Mouse (Mus musculus): ENCODE data around the gene Maf. TPM values are rescaled to one million over a fixed set of nuclear protein-coding genes. Genes with fewer than 3 reads are reported as not detected.

The Maf gene
- polyA plus RNA-seq, 1 experiment from 2014 or later, result 2.2 TPM

DNA sequence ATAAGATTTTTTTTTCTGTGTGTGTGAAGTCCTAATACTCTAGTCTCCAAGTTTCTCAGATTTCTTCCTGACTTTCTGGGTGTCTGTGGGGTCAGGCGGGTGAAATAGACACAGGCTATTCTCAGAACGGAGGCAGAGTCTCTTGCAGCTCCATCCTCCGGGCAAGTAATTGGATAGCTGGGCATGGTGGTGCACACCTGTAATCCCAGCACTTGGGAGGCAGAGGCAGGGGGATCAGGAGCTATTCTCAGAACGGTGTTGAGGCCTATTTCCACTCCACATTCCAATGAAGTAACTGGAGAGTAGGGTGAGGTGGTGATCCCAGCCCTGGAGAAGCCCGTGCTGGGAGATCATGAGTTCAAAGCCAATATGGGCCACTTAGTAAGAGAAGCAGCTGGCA lies 67.6 kb downstream of the Maf start:
- H3K27me3 ChIP-seq, result no peaks in the 10 kb centered on the region
- H3K4me1 ChIP-seq (replicated peaks), result no peaks in the 10 kb centered on the region
- WGBS (ENCODE audit: insufficient replicate concordance), result 67% methylated on average over 5 of the region's 5 CpGs
- no peak overlapping the region for H3K4me2 ChIP-seq
- H3K4me3 ChIP-seq (replicated peaks), result no peak overlapping the region
- no peak for DNase-seq
- ATAC-seq (ENCODE audit: low read depth), result no peak
- no peak overlapping the region for H3K9ac ChIP-seq
- no peak overlapping the region for H3K27ac ChIP-seq
- H3K36me3 ChIP-seq, result no peaks in the 10 kb centered on the region
- H3K9me3 ChIP-seq (replicated peaks), result no peaks in the 10 kb centered on the region

DNA sequence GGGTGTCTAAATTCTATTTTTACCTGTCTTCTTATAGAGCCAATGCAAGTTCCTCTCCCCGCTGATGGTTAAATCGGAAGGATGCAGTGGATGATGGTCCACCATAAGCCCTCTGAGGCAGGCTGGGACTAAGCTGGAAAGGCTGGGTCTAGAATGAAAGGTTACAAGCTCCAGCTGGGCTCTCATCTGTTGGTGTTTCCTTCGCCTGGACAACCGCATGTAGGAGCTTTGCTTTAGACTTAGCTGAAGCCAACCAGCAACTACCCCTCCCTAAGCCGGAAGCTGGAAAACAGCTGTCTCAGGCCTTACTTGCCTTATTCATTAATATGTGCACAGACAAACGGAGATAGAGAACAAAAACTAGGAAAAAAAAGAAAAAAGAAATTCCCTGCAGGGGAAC lies 70.8 kb downstream of the Maf start:
- DNase-seq (no peak), ATAC-seq (ENCODE audit: low read depth) (no peak)
- Histone ChIP-seq H3K4me3 (replicated peaks) (no peak overlapping the region), H3K9ac (no peak overlapping the region), H3K27me3 (no peaks in the 10 kb centered on the region), H3K9me3 (replicated peaks) (no peaks in the 10 kb centered on the region), H3K27ac (no peak overlapping the region), H3K4me1 (replicated peaks) (no peaks in the 10 kb centered on the region), H3K4me2 (no peak overlapping the region), H3K36me3 (no peaks in the 10 kb centered on the region)
- 74% methylated on average over 6 of the region's 6 CpGs for WGBS (ENCODE audit: insufficient replicate concordance)
